Mouse (Mus musculus) C2C12 (cell line): ENCODE measurements at regions not wholly inside any gene's neighbourhood (a gene's known extent, or its start where the extent isn't known, plus 50 kb on each side); places are given as distances from the start of the nearest gene placed in this dataset.

Source experiments
- CEBPB ChIP-seq: IDR thresholded peaks from one replicate; pipeline ENCODE4 v1.6.1; 2011; ENCODE audit warnings: low read depth, mild to moderate bottlenecking, control low read depth, moderate library complexity
- CTCF ChIP-seq: IDR thresholded peaks from one replicate; pipeline ENCODE4 v1.5.1; 2011; ENCODE audit not compliant: control insufficient read depth, insufficient read depth, insufficient read length
- FOSL1 ChIP-seq: IDR thresholded peaks from one replicate; pipeline ENCODE4 v1.8.0; 2011; ENCODE audit warnings: mild to moderate bottlenecking, low read length; ENCODE audit not compliant: poor library complexity, insufficient read depth, severe bottlenecking
- MAX ChIP-seq: IDR thresholded peaks from one replicate; pipeline ENCODE4 v1.6.1; 2011; ENCODE audit warnings: mild to moderate bottlenecking, control low read depth
- MYOG ChIP-seq: IDR thresholded peaks from one replicate; pipeline ENCODE4 v1.6.1; 2011; ENCODE audit not compliant: control insufficient read depth, insufficient read length; ENCODE audit errors: extremely low read depth
- USF1 ChIP-seq: IDR thresholded peaks from one replicate; pipeline ENCODE4 v1.6.1; 2011; ENCODE audit warnings: low read depth, mild to moderate bottlenecking, control low read depth, moderate library complexity

- no peak for TF ChIP-seq CTCF
- no peak for TF ChIP-seq MAX
- TF ChIP-seq MYOG: no peak
- no peak for TF ChIP-seq FOSL1
- TF ChIP-seq CEBPB: no peak
- TF ChIP-seq USF1: no peak
These were observed 88.8 kb upstream of the Stac start for GRCm38 (mm10) chr9:111778981-111779380.
